Mouse (Mus musculus): Measurements from ENCODE around the gene Hist1h2bh.

Hist1h2bh gene

GRCm38 (mm10) chr13:23510127-23510526 lies 33.1 kb downstream of the Hist1h2bh start:
- in situ Hi-C loops (cut with MboI), result loop anchor here (10.0 kb wide), 1 partner anchor 1565 kb away; the partner anchor contains the start of gene Zfp184

- in situ Hi-C loops (cut with MboI), result no loop called here
These were observed 36.2 kb downstream of the Hist1h2bh start for GRCm38 (mm10) chr13:23506819-23507515.

GRCm38 (mm10) chr13:23506351-23506750 lies 36.8 kb downstream of the Hist1h2bh start:
- in situ Hi-C loops (cut with MboI), result no loop called here

- in situ Hi-C loops (cut with MboI), result no loop called here
These were observed 37.4 kb downstream of the Hist1h2bh start for GRCm38 (mm10) chr13:23505662-23506345.

GRCm38 (mm10) chr13:23503797-23504196 lies 39.4 kb downstream of the Hist1h2bh start:
- in situ Hi-C loops (cut with MboI), result no loop called here

GRCm38 (mm10) chr13:23502916-23503315 lies 40.3 kb downstream of the Hist1h2bh start:
- in situ Hi-C loops (cut with MboI), result no loop called here

- in situ Hi-C loops (cut with MboI), result no loop called here
These were observed 41.1 kb downstream of the Hist1h2bh start for GRCm38 (mm10) chr13:23502031-23502567.

GRCm38 (mm10) chr13:23501511-23501910 lies 41.7 kb downstream of the Hist1h2bh start:
- in situ Hi-C loops (cut with MboI), result no loop called here

GRCm38 (mm10) chr13:23500424-23501200 lies 42.6 kb downstream of the Hist1h2bh start:
- in situ Hi-C loops (cut with MboI), result no loop called here

GRCm38 (mm10) chr13:23499943-23500342 lies 43.2 kb downstream of the Hist1h2bh start:
- in situ Hi-C loops (cut with MboI), result no loop called here

GRCm38 (mm10) chr13:23498653-23499052 lies 44.5 kb downstream of the Hist1h2bh start:
- in situ Hi-C loops (cut with MboI), result no loop called here

- in situ Hi-C loops (cut with MboI), result no loop called here
These were observed 45.4 kb downstream of the Hist1h2bh start for GRCm38 (mm10) chr13:23497656-23498321.

GRCm38 (mm10) chr13:23495526-23495925 lies 47.7 kb downstream of the Hist1h2bh start:
- in situ Hi-C loops (cut with MboI), result no loop called here

GRCm38 (mm10) chr13:23491990-23492389 lies 51.2 kb downstream of the Hist1h2bh start:
- in situ Hi-C loops (cut with MboI), result no loop called here

Measured in mature B cell (primary cell).